Mouse (Mus musculus) neural tube, embryonic 15.5 days (tissue): ENCODE measurements around the gene Cpm. TPM values are rescaled to one million over a fixed set of nuclear protein-coding genes. Genes with fewer than 3 reads are reported as not detected.

Experiments used
- ATAC-seq: fragments of 200-750 bp; cut with Nextera tagmentation; 2 replicates; pipeline ENCODE4 v1.8.0; 2017; ENCODE audit warnings: mild to moderate bottlenecking, moderate TSS enrichment, moderate library complexity; ENCODE audit not compliant: low FRiP score
- H3K27ac ChIP-seq: fragments of 300-500 bp; sonication (generic); replicated peaks from 2 replicates; pipeline ENCODE4 v1.5.1; 2015; ENCODE audit warnings: mild to moderate bottlenecking, inconsistent platforms
- H3K27me3 ChIP-seq: fragments of 300-500 bp; sonication (generic); replicated peaks from 2 replicates; pipeline ENCODE4 v1.6.1; 2015; ENCODE audit warnings: inconsistent platforms
- H3K36me3 ChIP-seq: fragments of 300-500 bp; sonication (generic); 2 replicates; pipeline ENCODE4 v1.6.1; 2015; ENCODE audit warnings: inconsistent platforms
- H3K4me1 ChIP-seq: fragments of 300-500 bp; sonication (generic); 2 replicates; pipeline ENCODE4 v1.6.1; 2015; ENCODE audit warnings: inconsistent platforms
- H3K4me2 ChIP-seq: fragments of 300-500 bp; sonication (generic); 2 replicates; pipeline ENCODE4 v1.6.1; 2015; ENCODE audit warnings: inconsistent platforms, mild to moderate bottlenecking, moderate library complexity
- H3K4me3 ChIP-seq: fragments of 300-500 bp; sonication (generic); replicated peaks from 2 replicates; pipeline ENCODE4 v1.5.1; 2015; ENCODE audit warnings: mild to moderate bottlenecking, inconsistent platforms
- H3K9ac ChIP-seq: fragments of 300-500 bp; sonication (generic); replicated peaks from 2 replicates; pipeline ENCODE4 v1.6.1; 2015; ENCODE audit warnings: mild to moderate bottlenecking, inconsistent platforms
- H3K9me3 ChIP-seq: fragments of 300-500 bp; sonication (generic); replicated peaks from 2 replicates; pipeline ENCODE4 v1.6.1; 2016; ENCODE audit warnings: inconsistent platforms
- WGBS: fragments of 180-500 bp; shearing (Covaris S2); methylation state at CpG from one replicate; pipeline ENCODE4 v1.1.7; 2015; ENCODE audit warnings: mixed read lengths; 5-methylcytosine and 5-hydroxymethylcytosine counted together
- polyA plus RNA-seq: library from polyadenylated mRNA; unstranded; fragments of >200 nt; fragmentation: Nextera tagmentation; extraction: Ambion mirVana; gene quantifications from 2 replicates; pipeline ENCODE4 v1.2.1, GENCODE M21; 2015

Cpm gene
- polyA plus RNA-seq, 1 experiment from 2014 or later = 4.1 TPM

DNA sequence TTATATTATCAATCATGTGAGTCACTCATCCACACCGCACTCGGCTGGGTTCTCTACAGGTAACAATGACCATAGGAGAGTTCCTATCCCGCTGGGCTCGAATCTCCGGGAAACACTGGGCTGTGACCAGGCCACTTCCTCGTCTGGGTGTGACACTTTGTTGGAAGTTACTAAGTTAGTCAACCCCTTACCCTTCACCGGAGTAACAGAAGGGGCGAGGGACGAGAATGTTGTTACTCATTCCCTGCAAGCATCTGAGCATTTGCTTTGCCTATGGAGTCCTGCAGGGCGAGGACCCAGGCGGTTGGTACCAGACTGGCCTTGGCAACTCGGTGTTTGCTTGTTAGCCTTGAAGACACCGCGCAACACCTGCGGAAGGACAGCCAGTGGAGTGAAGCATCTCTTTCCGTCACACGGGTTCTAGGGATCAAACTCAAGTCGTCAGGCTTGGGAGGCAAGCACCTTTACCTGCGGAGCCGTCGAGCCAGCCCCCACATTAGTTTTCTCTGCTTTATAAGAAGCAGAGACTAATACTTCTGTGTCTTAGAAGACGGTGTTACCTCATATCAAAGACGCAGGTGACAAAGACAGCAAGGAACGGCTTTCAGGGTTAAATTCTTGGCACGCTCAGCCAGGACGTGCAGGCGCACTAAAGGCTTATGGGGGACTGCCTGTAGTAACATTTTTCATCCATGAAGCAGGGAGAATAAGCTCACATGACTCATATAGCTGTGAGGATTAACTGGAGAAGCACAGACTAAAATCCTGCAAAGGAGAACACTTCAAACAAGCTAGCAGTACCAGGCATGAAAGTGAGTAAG, 10.0 kb upstream of the Cpm start:
- no peak overlapping the region for H3K9ac ChIP-seq
- H3K4me2 ChIP-seq = no peak overlapping the region
- ATAC-seq = no peak
- H3K27ac ChIP-seq = no peak overlapping the region
- no peaks in the 10 kb centered on the region for H3K9me3 ChIP-seq
- no peaks in the 10 kb centered on the region for H3K36me3 ChIP-seq
- H3K27me3 ChIP-seq = no peaks in the 10 kb centered on the region
- H3K4me3 ChIP-seq = no peak overlapping the region
- no peaks in the 10 kb centered on the region for H3K4me1 ChIP-seq
- WGBS = 88% methylated on average over 27 of the region's 27 CpGs

DNA sequence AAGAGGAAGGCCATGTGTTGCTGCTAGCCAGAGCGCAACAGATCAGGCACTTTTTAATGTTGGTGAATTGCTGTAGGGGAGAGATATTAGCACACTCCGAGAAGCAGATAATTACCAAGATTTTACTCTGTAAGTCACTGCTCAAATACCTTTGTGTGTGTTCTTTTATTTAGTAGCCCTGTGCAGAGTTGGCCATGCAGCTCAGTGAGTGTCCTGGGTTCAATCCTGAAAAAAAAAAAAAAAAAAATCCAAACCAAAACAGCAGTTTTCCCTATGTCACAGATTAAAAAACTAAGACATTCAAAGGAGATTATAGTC, 9.5 kb upstream of the Cpm start:
- H3K36me3 ChIP-seq = no peaks in the 10 kb centered on the region
- H3K4me2 ChIP-seq = no peak overlapping the region
- H3K9me3 ChIP-seq = no peaks in the 10 kb centered on the region
- WGBS = 81% methylated on average over 2 of the region's 2 CpGs
- H3K27me3 ChIP-seq = no peaks in the 10 kb centered on the region
- H3K4me1 ChIP-seq = no peaks in the 10 kb centered on the region
- H3K9ac ChIP-seq = no peak overlapping the region
- ATAC-seq = no peak
- H3K27ac ChIP-seq = no peak overlapping the region
- H3K4me3 ChIP-seq = no peak overlapping the region

DNA sequence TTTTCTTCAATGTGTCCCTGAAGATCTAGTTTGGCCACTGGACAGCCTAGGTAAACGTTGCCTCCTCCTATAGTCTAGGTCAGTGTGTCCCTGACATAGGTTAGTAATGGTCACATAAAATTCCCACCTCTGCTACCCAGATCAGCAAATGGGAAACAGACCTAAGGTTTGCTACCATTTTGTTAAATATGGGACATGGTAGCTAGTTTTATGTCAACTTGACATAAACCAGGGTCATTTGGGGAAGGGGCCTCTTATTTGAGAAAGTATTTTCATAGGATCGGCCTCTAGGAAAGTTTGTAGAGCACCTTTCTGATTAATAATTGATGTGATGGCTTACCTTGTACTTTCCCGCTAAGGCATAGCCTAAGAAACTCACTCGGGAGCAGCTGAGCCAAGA, 8.8 kb upstream of the Cpm start:
- no peaks in the 10 kb centered on the region for H3K4me1 ChIP-seq
- H3K36me3 ChIP-seq = no peaks in the 10 kb centered on the region
- no peak overlapping the region for H3K4me3 ChIP-seq
- WGBS = 90% methylated on average over 4 of the region's 4 CpGs
- no peak for ATAC-seq
- H3K27ac ChIP-seq = no peak overlapping the region
- H3K9ac ChIP-seq = no peak overlapping the region
- H3K9me3 ChIP-seq = no peaks in the 10 kb centered on the region
- no peaks in the 10 kb centered on the region for H3K27me3 ChIP-seq
- no peak overlapping the region for H3K4me2 ChIP-seq

DNA sequence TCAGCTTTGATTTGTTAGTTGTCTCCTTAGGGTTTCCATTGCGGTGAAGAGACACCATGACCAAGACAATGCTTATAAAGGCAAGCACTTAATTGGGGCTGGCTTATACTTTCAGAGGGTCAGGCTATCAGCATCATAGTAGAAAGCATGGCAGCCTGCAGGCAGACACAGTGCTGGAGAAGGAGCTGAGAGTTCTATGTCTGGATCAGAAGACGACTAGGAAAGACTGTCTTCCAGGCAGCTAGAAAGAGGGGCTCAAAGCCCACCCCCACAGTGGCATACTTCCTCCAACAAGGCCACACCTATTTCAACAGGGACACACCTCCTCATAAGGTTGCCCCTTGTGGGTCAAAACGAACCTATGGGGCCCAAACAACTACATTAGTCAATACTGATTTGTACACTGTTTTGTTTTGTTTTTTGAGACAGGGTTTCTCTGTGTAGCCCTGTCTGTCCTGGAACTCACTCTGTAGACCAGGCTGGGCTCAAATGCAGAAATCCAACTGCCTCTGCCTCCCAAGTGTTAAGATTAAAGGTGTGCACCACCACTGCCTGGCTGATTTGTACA, 8.3 kb upstream of the Cpm start:
- no peaks in the 10 kb centered on the region for H3K9me3 ChIP-seq
- no peaks in the 10 kb centered on the region for H3K4me1 ChIP-seq
- H3K27me3 ChIP-seq = no peaks in the 10 kb centered on the region
- no peaks in the 10 kb centered on the region for H3K36me3 ChIP-seq
- H3K9ac ChIP-seq = no peak overlapping the region
- no peak overlapping the region for H3K4me2 ChIP-seq
- no peak overlapping the region for H3K27ac ChIP-seq
- no peak overlapping the region for H3K4me3 ChIP-seq
- ATAC-seq = no peak
- WGBS = 78% methylated on average over 3 of the region's 3 CpGs

DNA sequence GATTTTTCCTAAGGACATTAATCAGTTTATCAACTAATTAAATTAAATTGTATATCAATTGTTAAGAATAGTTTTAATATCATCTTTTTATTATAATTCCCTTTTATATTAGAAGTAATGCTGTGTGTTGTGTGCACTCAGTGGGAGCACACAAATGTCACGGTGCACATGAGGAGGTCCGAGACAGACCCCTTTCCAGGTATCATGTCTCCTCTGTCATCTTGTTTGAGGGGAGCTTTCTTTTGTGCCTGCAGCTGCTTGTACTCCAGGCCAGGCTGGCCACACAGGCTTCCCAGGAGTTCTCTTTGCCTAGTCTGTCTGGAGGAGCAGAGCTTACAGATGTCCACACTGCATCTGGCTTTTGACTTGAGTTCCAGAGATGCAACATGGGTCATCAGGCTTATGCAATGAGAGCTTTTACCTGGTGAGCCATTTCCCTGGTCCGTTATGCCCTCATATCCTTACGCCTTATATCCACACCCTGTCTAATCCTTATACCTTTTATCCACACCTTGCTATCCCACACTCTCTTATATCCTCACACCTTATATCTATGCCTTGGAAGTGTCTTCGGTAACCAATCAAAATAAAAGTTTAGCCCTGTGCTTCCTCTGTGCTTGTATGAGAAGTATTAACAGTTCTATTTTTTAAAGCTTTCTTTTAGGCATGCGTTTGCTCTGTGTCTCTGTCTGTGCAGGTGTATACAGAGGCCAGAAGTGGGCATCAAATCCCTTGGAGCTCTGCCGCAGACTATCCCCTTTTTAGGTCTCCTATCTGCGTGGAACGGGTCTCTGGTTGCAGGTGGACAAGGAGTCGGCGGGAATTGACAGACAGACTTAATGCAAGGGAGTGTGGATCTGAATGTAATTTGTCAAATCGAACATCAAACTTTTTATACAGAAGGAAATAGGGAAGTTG, 7.4 kb upstream of the Cpm start:
- peaks cover under 1% of the 10 kb centered on the region; the same call in 1 of the 2 replicates for H3K27me3 ChIP-seq
- no peak overlapping the region for H3K4me2 ChIP-seq
- H3K27ac ChIP-seq = no peak overlapping the region
- H3K9me3 ChIP-seq = no peaks in the 10 kb centered on the region
- no peaks in the 10 kb centered on the region for H3K4me1 ChIP-seq
- 94% methylated on average over 12 of the region's 12 CpGs for WGBS
- ATAC-seq = no peak
- H3K36me3 ChIP-seq = no peaks in the 10 kb centered on the region
- no peak overlapping the region for H3K4me3 ChIP-seq
- no peak overlapping the region for H3K9ac ChIP-seq

DNA sequence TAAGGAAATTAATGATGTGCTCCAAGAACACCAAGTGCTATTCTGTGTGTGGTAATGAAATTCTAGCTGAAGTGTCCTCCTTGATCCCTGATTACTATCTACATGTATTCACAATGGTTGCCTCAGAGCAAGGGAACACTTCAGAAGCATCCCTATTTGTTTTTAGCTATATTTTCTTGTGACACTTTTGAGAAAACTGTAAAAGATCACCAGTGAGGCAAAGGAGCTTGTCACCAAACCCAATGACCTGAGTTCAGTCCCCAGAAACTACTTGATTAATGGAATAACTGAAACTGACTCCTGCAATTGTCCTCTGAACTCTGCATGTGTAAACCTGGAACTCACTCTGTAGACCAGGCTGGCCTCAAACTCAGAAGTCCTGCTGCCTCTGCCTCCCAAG, 5.9 kb upstream of the Cpm start:
- Histone ChIP-seq H3K27me3 (peaks cover 12% of the 10 kb centered on the region), H3K9me3 (no peaks in the 10 kb centered on the region), H3K36me3 (no peaks in the 10 kb centered on the region), H3K4me2 (no peak overlapping the region), H3K9ac (no peak overlapping the region), H3K4me1 (no peaks in the 10 kb centered on the region), H3K27ac (no peak overlapping the region), H3K4me3 (no peak overlapping the region)
- no peak for ATAC-seq

DNA sequence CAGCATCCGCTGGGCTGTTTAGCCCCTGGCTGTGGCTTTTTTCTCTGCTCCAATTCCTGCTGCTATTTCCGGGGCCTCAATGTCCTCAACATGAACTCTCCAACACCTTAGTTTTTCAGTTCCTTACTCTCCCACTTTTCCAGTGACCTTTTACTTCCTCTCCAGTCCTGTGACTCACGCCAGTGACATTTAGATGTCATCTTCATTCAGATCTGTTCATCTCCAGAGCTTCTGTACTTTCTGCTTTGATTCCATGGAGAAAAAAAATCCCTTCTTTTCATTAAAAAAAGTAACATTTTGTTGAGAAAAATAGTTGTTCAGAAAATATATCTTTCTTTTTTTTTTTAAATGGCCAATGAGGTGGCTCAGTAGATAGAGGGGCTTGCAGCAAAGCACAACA, 5.1 kb upstream of the Cpm start:
- 53% methylated on average over 3 of the region's 3 CpGs for WGBS

DNA sequence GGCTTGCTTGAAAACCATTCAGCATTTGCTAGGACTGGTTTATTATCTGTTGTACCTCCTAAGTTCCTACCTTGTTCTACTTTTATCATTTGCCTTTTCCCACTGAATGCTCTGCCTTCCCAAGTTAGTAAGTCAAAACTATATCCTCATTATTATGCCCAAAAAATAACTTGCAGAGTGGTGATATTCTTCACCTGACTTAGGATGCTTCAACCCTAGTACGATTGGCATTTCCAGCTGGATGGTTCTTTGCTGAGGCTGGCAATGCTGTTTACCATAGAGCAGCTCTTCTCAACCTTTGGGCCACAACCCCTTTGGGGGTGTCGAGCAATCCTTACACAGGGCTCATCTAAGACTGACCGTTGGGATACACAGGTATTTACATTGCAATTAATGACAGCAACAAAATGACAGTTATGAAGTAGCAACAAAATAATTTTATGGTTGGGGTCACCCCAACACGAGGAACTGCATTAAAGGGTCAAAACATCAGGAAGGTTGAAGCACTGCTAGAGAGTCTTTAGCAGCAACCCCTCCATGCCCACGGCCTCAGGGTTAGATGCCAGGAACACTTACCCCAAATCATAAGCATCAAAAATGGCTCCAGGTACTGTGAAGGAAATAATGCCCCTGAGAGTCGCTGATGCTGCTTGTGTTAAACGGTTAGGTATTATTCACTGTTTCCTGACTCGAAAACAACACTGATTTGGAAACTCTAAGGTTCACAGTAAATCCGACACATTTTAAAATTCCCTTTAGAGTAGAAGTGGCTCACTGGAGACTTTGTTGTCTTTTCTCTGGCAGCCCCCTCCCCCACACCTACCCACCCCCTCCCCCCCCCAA, 4.4 kb upstream of the Cpm start:
- Histone ChIP-seq H3K9ac (no peak overlapping the region), H3K9me3 (no peaks in the 10 kb centered on the region), H3K4me2 (no peak overlapping the region), H3K27ac (no peak overlapping the region), H3K27me3 (peaks cover 26% of the 10 kb centered on the region), H3K4me1 (peaks cover 13% of the 10 kb centered on the region), H3K36me3 (no peaks in the 10 kb centered on the region), H3K4me3 (no peak overlapping the region)
- ATAC-seq = no peak
- WGBS = 57% methylated on average over 9 of the region's 9 CpGs

More for the DNA sequence above, 5.1 kb upstream of the Cpm start:
- Histone ChIP-seq H3K27me3 (peaks cover 19% of the 10 kb centered on the region), H3K4me2 (no peak overlapping the region), H3K36me3 (no peaks in the 10 kb centered on the region), H3K9ac (no peak overlapping the region), H3K27ac (no peak overlapping the region), H3K4me3 (no peak overlapping the region), H3K4me1 (peaks cover 7% of the 10 kb centered on the region), H3K9me3 (no peaks in the 10 kb centered on the region)
- no peak for ATAC-seq

DNA sequence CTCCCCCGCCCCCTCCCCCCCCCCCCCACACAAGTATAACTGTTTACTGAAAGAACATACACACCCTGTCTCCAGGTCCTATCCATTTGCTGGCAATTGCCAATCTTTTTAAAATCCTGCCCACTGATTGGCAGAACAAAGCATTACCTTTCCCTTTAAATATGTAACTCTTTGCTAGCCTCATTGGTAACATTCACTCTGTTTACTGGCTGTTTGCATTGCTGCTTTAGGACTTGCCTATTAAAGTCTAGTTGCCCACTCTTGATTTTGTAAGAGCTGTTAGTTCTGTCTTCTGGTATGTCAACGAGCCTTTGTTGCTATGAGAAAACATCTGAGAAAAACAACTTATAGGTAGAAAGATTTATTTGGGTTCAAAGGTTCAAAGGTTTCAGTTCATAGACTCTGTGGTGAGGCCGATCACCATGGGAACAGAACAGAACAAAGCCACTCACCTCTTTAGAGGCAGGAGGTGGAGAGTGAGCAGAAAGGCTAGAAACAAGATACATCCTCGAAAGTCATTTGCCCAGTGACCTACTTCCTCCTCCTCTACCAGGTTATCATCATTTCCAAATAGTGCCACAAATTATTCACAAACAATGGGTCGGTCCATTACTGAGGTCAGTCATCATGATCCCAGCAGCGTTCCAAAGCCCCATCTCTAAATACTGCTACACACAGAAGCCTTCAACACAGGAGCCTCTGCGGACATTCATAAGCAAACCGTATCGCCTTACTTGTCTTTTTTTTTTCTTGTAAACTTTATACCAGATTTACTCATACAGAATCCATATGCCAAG, 3.6 kb upstream of the Cpm start:
- H3K4me3 ChIP-seq = no peak overlapping the region
- peaks cover 33% of the 10 kb centered on the region for H3K27me3 ChIP-seq
- H3K9me3 ChIP-seq = no peaks in the 10 kb centered on the region
- peaks cover 15% of the 10 kb centered on the region for H3K4me1 ChIP-seq
- H3K4me2 ChIP-seq = no peak overlapping the region
- H3K27ac ChIP-seq = no peak overlapping the region
- no peaks in the 10 kb centered on the region for H3K36me3 ChIP-seq
- WGBS = 36% methylated on average over 9 of the region's 9 CpGs
- no peak overlapping the region for H3K9ac ChIP-seq
- no peak for ATAC-seq

DNA sequence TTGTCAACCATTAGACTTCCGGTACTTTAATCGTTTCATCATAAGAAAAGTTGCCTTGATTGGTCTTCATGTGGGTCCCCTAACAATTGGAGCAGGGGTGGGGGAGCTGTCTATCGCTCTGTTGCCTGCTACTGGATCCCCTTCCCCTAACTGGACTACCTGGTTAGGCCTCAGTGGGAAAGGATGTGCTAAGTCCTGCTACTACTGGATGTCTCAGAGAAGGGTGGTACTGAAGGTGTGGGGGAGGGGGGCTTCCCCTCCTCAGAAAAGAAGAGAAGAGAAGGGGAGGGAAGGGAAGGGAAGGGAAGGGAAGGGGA, 3.0 kb upstream of the Cpm start:
- H3K9me3 ChIP-seq = no peaks in the 10 kb centered on the region
- no peaks in the 10 kb centered on the region for H3K36me3 ChIP-seq
- no peak overlapping the region for H3K27ac ChIP-seq
- 74% methylated on average over 3 of the region's 3 CpGs for WGBS
- H3K27me3 ChIP-seq = peaks cover 38% of the 10 kb centered on the region
- peaks cover 15% of the 10 kb centered on the region for H3K4me1 ChIP-seq
- ATAC-seq = no peak
- H3K9ac ChIP-seq = no peak overlapping the region
- no peak overlapping the region for H3K4me3 ChIP-seq
- no peak overlapping the region for H3K4me2 ChIP-seq
